Mouse (Mus musculus) MEL (cell line): ENCODE data around the gene Adamtsl2. TPM values are rescaled to one million over a fixed set of nuclear protein-coding genes. Genes with fewer than 3 reads are reported as not detected.

Experiments used
- DNase-seq: peaks from one replicate; pipeline ENCODE4 v3.0.0; 2011; ENCODE audit warnings: low read depth, low spot score
- H3K27ac ChIP-seq: 2 replicates; pipeline ENCODE4 v1.5.1; 2012; ENCODE audit warnings: low read depth, mild to moderate bottlenecking, control low read depth, low read length, moderate library complexity; ENCODE audit not compliant: control insufficient read depth
- H3K27me3 ChIP-seq, 2 experiments: fragments of 150-350 bp in 1 of 2; sonication (generic) in 1 of 2; 2 replicates each; pipeline ENCODE4 v1.6.1; 2012; ENCODE audit warnings: low read length in 2 of 2, mild to moderate bottlenecking in 2 of 2, improper control_type of control experiment in 1 of 2, moderate library complexity in 1 of 2; ENCODE audit not compliant: insufficient read depth in 2 of 2, control insufficient read depth in 1 of 2
- H3K36me3 ChIP-seq, 2 experiments: 2 replicates each; pipeline ENCODE4 v1.6.1; 2012 to 2014; ENCODE audit warnings: low read length in 2 of 2, improper control_type of control experiment in 1 of 2, inconsistent platforms in 1 of 2, mild to moderate bottlenecking in 1 of 2; ENCODE audit not compliant: insufficient read depth in 2 of 2, control insufficient read depth in 1 of 2
- H3K4me1 ChIP-seq, 2 experiments: fragments of 150-350 bp in 1 of 2; sonication (generic) in 1 of 2; 2 replicates each; pipeline ENCODE4 v1.6.1; 2012; ENCODE audit warnings: low read length in 2 of 2, improper control_type of control experiment in 1 of 2, mild to moderate bottlenecking in 1 of 2; ENCODE audit not compliant: insufficient read depth in 2 of 2, control insufficient read depth in 1 of 2
- H3K4me3 ChIP-seq, 2 experiments: fragments of 150-350 bp in 1 of 2; sonication (generic) in 1 of 2; 2 replicates each; pipeline ENCODE4 v1.5.1; 2012; ENCODE audit warnings: low read depth in 2 of 2, low read length in 2 of 2, mild to moderate bottlenecking in 2 of 2, moderate library complexity in 2 of 2, control low read depth in 1 of 2, improper control_type of control experiment in 1 of 2; ENCODE audit not compliant: control insufficient read depth in 1 of 2, insufficient read depth in 1 of 2
- H3K79me2 ChIP-seq: 2 replicates; pipeline ENCODE4 v1.6.1; 2012; ENCODE audit warnings: mild to moderate bottlenecking, low read length, moderate library complexity; ENCODE audit not compliant: control insufficient read depth, poor library complexity, insufficient read depth
- H3K9ac ChIP-seq: 2 replicates; pipeline ENCODE4 v1.6.1; 2012; ENCODE audit warnings: low read depth, mild to moderate bottlenecking, control low read depth, low read length, moderate library complexity; ENCODE audit not compliant: control insufficient read depth, poor library complexity, severe bottlenecking
- H3K9me3 ChIP-seq: fragments of 150-350 bp; sonication (generic); replicated peaks from 2 replicates; pipeline ENCODE4 v1.6.1; 2012; ENCODE audit warnings: mild to moderate bottlenecking, low read length, improper control_type of control experiment, moderate library complexity; ENCODE audit not compliant: insufficient read depth
- BHLHE40 ChIP-seq: IDR thresholded peaks from 2 replicates; pipeline ENCODE4 v1.6.1; 2012; ENCODE audit warnings: low read depth, mild to moderate bottlenecking, inconsistent platforms, low read length, improper control_type of control experiment, borderline replicate concordance
- CHD2 ChIP-seq: IDR thresholded peaks from 2 replicates; pipeline ENCODE4 v1.6.1; 2011; ENCODE audit warnings: low read length, improper control_type of control experiment
- E2F4 ChIP-seq: IDR thresholded peaks from 2 replicates; pipeline ENCODE4 v1.6.1; 2011; ENCODE audit warnings: low read depth, low read length, improper control_type of control experiment, borderline replicate concordance
- ELF1 ChIP-seq: IDR thresholded peaks from 2 replicates; pipeline ENCODE4 v1.6.1; 2014; ENCODE audit warnings: low read depth, mild to moderate bottlenecking, inconsistent platforms, low read length, improper control_type of control experiment, moderate library complexity
- EP300 ChIP-seq, 2 experiments: IDR thresholded peaks; 2 replicates each; pipeline ENCODE4 v1.6.1; 2011; ENCODE audit warnings: improper control_type of control experiment in 2 of 2, low read length in 2 of 2, low read depth in 1 of 2, mild to moderate bottlenecking in 1 of 2
- ETS1 ChIP-seq: IDR thresholded peaks from 2 replicates; pipeline ENCODE4 v1.6.1; 2012; ENCODE audit warnings: low read depth, mild to moderate bottlenecking, inconsistent platforms, low read length, improper control_type of control experiment, moderate library complexity
- GABPA ChIP-seq: IDR thresholded peaks from 2 replicates; pipeline ENCODE4 v1.6.1; 2012; ENCODE audit warnings: low read depth, mild to moderate bottlenecking, inconsistent platforms, low read length, improper control_type of control experiment, moderate library complexity
- KAT2A ChIP-seq: conservative IDR thresholded peaks from 2 replicates; pipeline ENCODE4 v1.6.1; 2012; ENCODE audit warnings: low read depth, low read length, improper control_type of control experiment, inconsistent platforms
- MAFK ChIP-seq: IDR thresholded peaks from 2 replicates; pipeline ENCODE4 v1.6.1; 2011; ENCODE audit warnings: low read depth, mild to moderate bottlenecking, low read length, improper control_type of control experiment, borderline replicate concordance
- MAZ ChIP-seq: IDR thresholded peaks from 2 replicates; pipeline ENCODE4 v1.6.1; 2012; ENCODE audit warnings: low read depth, mild to moderate bottlenecking, inconsistent platforms, low read length, improper control_type of control experiment
- MYB ChIP-seq: IDR thresholded peaks from 2 replicates; pipeline ENCODE4 v1.6.1; 2011; ENCODE audit warnings: mild to moderate bottlenecking, low read depth, low read length, improper control_type of control experiment
- MYC ChIP-seq: IDR thresholded peaks from 2 replicates; pipeline ENCODE4 v1.6.1; 2011; ENCODE audit warnings: low read depth, mild to moderate bottlenecking, low read length, improper control_type of control experiment, moderate library complexity
- NELFE ChIP-seq: IDR thresholded peaks from 2 replicates; pipeline ENCODE4 v1.6.1; 2011; ENCODE audit warnings: low read depth, low read length, improper control_type of control experiment
- NRF1 ChIP-seq: IDR thresholded peaks from 2 replicates; pipeline ENCODE4 v1.6.1; 2014; ENCODE audit warnings: low read depth, mild to moderate bottlenecking, inconsistent platforms, low read length, improper control_type of control experiment, moderate library complexity; ENCODE audit not compliant: poor library complexity, insufficient read depth, severe bottlenecking
- POLR2A ChIP-seq, 2 experiments: IDR thresholded peaks; 2 replicates each; pipeline ENCODE4 v1.6.1; 2011 to 2012; ENCODE audit warnings: low read length in 2 of 2, mild to moderate bottlenecking in 2 of 2, control low read depth in 1 of 2, improper control_type of control experiment in 1 of 2, low read depth in 1 of 2, moderate library complexity in 1 of 2; ENCODE audit not compliant: control insufficient read depth in 1 of 2, insufficient read depth in 1 of 2, poor library complexity in 1 of 2
- POLR2AphosphoS2 ChIP-seq: IDR thresholded peaks from 2 replicates; pipeline ENCODE4 v1.6.1; 2011; ENCODE audit warnings: low read length, improper control_type of control experiment
- POLR2AphosphoS5 ChIP-seq: IDR thresholded peaks from 2 replicates; pipeline ENCODE4 v1.6.1; 2012; ENCODE audit warnings: low read depth, borderline replicate concordance, mild to moderate bottlenecking, inconsistent platforms, low read length, moderate library complexity, mixed read lengths
- RAD21 ChIP-seq: IDR thresholded peaks from 2 replicates; pipeline ENCODE4 v1.6.1; 2011; ENCODE audit warnings: mild to moderate bottlenecking, low read depth, low read length, improper control_type of control experiment
- RCOR1 ChIP-seq: IDR thresholded peaks from 2 replicates; pipeline ENCODE4 v1.6.1; 2012; ENCODE audit warnings: low read depth, mild to moderate bottlenecking, inconsistent platforms, low read length, improper control_type of control experiment
- SMC3 ChIP-seq: IDR thresholded peaks from 2 replicates; pipeline ENCODE4 v1.6.1; 2011; ENCODE audit warnings: low read depth, low read length, improper control_type of control experiment
- TBP ChIP-seq: IDR thresholded peaks from 2 replicates; pipeline ENCODE4 v1.8.0; 2011; ENCODE audit warnings: low read depth, low read length, improper control_type of control experiment
- TCF12 ChIP-seq: IDR thresholded peaks from 2 replicates; pipeline ENCODE4 v1.6.1; 2014; ENCODE audit warnings: low read depth, mild to moderate bottlenecking, inconsistent platforms, low read length, improper control_type of control experiment, moderate library complexity
- UBTF ChIP-seq: IDR thresholded peaks from 2 replicates; pipeline ENCODE4 v1.6.1; 2012; ENCODE audit warnings: low read depth, mild to moderate bottlenecking, inconsistent platforms, low read length, improper control_type of control experiment, moderate library complexity, borderline replicate concordance; ENCODE audit not compliant: insufficient read depth
- USF2 ChIP-seq, 2 experiments: IDR thresholded peaks; 2 replicates each; pipeline ENCODE4 v1.6.1; 2011 to 2012; ENCODE audit warnings: improper control_type of control experiment in 2 of 2, low read length in 2 of 2, borderline replicate concordance in 1 of 2, inconsistent platforms in 1 of 2, low read depth in 1 of 2, mild to moderate bottlenecking in 1 of 2; ENCODE audit not compliant: insufficient read depth in 1 of 2
- ZKSCAN1 ChIP-seq: IDR thresholded peaks from 2 replicates; pipeline ENCODE4 v1.6.1; 2012; ENCODE audit warnings: low read depth, mild to moderate bottlenecking, inconsistent platforms, low read length, improper control_type of control experiment, moderate library complexity
- ZMIZ1 ChIP-seq: IDR thresholded peaks from 2 replicates; pipeline ENCODE4 v1.6.1; 2012; ENCODE audit warnings: low read depth, mild to moderate bottlenecking, inconsistent platforms, low read length, improper control_type of control experiment, moderate library complexity
- polyA plus RNA-seq, 2 experiments: library from polyadenylated mRNA; stranded (reverse) in 1 of 2; unstranded in 1 of 2; fragments of >175 nt in 1 of 2; fragments of >200 nt in 1 of 2; gene quantifications; 2 replicates each; pipeline versions ENCODE4 v1.2.1 to v1.2.4; 2012; ENCODE audit warnings: low replicate concordance in 2 of 2, low read depth in 1 of 2; ENCODE audit not compliant: insufficient read length in 2 of 2, insufficient read depth in 1 of 2, missing spikeins in 1 of 2
- total RNA-seq: library from RNA; depleted of rRNA; stranded (reverse); fragments of 300-350 nt; gene quantifications from 2 replicates; pipeline ENCODE4 v1.2.3, GENCODE M21; 2012

Gene Adamtsl2
- total and polyA plus RNA-seq, 3 experiments, result not detected

DNA sequence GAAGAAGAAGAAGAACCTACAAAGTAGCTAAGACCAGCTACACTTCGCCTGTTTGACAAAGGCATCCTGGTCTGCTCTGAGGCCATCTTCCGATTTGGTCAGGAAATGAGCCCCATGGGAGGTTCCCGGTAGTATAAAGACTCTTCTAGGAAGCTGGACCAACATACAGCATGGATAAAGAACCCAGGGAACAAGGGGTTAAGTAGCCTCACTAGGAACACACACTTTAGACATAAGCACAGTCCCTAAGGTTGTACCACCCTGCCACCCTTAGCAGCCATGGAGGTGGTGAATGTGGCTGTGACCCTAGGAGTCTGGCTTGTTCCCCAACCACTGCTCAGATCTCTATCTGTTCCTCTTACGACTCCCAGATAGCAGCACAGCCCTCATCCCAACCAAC, 59.2 kb downstream of the Adamtsl2 start:
- Histone ChIP-seq H3K4me3 (no peak overlapping the region), H3K36me3 (no peaks in the 10 kb centered on the region), H3K27me3 (peaks cover 0 to 12% of the 10 kb centered on the region in 2 experiments; a peak in 3 of 4 replicates), H3K9ac (no peak overlapping the region), H3K27ac (no peak overlapping the region), H3K9me3 (no peaks in the 10 kb centered on the region), H3K79me2 (no peaks in the 10 kb centered on the region), H3K4me1 (no peaks in the 10 kb centered on the region)
- no peak for DNase-seq
- TF ChIP-seq ZKSCAN1 (no peak), CHD2 (no peak)

DNA sequence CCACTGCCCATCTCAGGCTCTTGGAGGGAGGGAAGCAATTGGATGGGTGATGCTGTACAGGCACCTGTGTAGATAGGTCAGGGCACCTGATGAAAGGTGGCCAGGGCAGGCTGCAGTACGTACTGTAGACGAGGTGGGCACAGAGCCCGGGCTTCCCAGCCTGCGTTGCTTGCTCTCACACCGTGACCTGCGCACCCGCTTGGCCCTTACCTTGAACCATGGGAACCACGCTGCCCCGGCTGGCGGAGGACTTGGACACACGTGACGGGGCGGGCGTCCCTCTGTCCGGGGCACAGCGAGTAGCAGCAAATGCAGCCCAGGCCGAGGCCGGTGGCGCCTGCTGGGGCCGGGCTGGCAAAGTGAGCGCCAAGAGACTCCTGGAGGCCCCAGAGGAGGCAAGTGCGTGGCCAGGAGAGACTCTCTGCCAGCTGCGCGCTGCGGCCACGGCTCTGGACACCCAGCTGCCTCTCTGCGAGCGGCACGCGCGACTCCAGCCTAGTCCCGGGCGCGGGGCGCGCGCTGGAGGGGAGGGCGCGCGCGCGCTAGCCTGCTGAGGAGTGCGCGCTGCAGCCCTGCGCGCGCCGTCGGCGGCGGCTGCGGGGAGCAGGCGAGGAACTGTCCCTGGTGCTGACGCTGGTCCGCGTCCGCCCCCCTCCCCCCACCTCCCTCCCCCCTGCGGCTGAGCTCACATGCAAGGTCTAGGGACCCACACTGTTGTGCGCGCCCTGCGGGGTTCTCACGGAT, 62.9 kb downstream of the Adamtsl2 start, which contains the start of gene Fam163b:
Gene Fam163b, minus strand, starts transcription at position 542 of the 744 bp plus-strand sequence.
- Histone ChIP-seq H3K79me2 (no peaks in the 10 kb centered on the region), H3K4me3 (no peak within 1 kb of the TSS), H3K36me3 (no peaks in the 10 kb centered on the region)
- DNase-seq, result no peak
- TF ChIP-seq GABPA (no peak), NRF1 (no peak), ZMIZ1 (no peak), E2F4 (no peak), MAFK (no peak), USF2 (IDR thresholded peaks at IDR 0.05; ENCODE audit: borderline replicate concordance in 1 of 2, insufficient read depth in 1 of 2, low read depth in 1 of 2, low read length in 2 of 2) (no peak), ETS1 (no peak), ELF1 (no peak), TCF12 (no peak), KAT2A (no peak), SMC3 (no peak)
- TF ChIP-seq, all 39 proteins: peak for 0
- Histone ChIP-seq H3K27ac (no peak within 1 kb of the TSS), H3K27me3 (peaks cover 0 to 4% of the 10 kb centered on the region in 2 experiments; a peak in 3 of 4 replicates), H3K9me3 (no peaks in the 10 kb centered on the region), H3K4me1 (no peaks in the 10 kb centered on the region), H3K9ac (no peak within 1 kb of the TSS)

DNA sequence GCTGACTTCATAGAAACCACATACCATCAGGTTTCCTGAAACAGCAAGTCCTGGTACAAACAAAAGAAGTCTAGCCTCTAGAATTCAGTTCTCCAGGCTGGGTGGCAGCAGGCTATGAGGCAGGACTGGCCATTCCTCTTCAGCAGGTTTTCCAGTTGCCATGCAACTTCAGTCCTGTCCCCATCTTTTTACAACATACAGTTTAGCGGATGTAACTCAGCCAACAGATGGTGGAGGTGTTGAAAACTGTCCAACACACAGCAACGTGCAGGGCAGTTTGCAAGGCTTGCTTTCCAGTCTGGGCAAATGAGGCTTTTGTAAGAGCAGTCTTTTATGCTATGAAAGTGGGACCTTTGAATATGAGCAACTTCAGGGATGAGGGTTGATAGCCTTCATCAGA, 65.8 kb downstream of the Adamtsl2 start:
- H3K4me3 ChIP-seq, result no peak overlapping the region
- no peak for DNase-seq
- H3K27me3 ChIP-seq, result no peaks in the 10 kb centered on the region; a peak in 1 of 4 replicates
- H3K9ac ChIP-seq, result no peak overlapping the region
- no peaks in the 10 kb centered on the region for H3K4me1 ChIP-seq
- no peak overlapping the region for H3K27ac ChIP-seq
- H3K36me3 ChIP-seq, result no peaks in the 10 kb centered on the region
- H3K9me3 ChIP-seq, result no peaks in the 10 kb centered on the region
- H3K79me2 ChIP-seq, result no peaks in the 10 kb centered on the region
- TF ChIP-seq RCOR1 (no peak), RAD21 (no peak), BHLHE40 (no peak), POLR2AphosphoS2 (no peak), UBTF (no peak), EP300 (IDR thresholded peaks at IDR 0.05; ENCODE audit: low read depth in 1 of 2, low read length in 2 of 2) (no peak), ZMIZ1 (no peak), SMC3 (no peak), NELFE (no peak), POLR2AphosphoS5 (no peak), POLR2A (IDR thresholded peaks at IDR 0.05; ENCODE audit: control insufficient read depth in 1 of 2, insufficient read depth in 1 of 2, low read depth in 1 of 2, low read length in 2 of 2, poor library complexity in 1 of 2) (no peak), ELF1 (no peak), TBP (no peak), MYC (no peak), MYB (no peak), MAZ (no peak)
